Mouse (Mus musculus) erythroblast, adult 5-6 weeks (primary cell): ENCODE data around the gene Dyrk4. TPM values are rescaled to one million over a fixed set of nuclear protein-coding genes. Genes with fewer than 3 reads are reported as not detected.

Experiments
- ATAC-seq: replicated peaks from 2 replicates; pipeline ENCODE4 v1.8.0; 2016; ENCODE audit warnings: moderate number of reproducible peaks, mild to moderate bottlenecking, moderate TSS enrichment, inconsistent platforms; ENCODE audit not compliant: poor library complexity, low FRiP score, severe bottlenecking
- total RNA-seq, 2 experiments: library from RNA; stranded (forward) in 1 of 2; stranded (reverse) in 1 of 2; fragments of 150-400 nt in 1 of 2; fragments of 200-764, 138-1000 nt in 1 of 2; gene quantifications; 2 replicates each; pipeline versions ENCODE4 v1.2.3 to v1.2.4; 2015 to 2017; ENCODE audit warnings: low replicate concordance in 2 of 2

The Dyrk4 gene
- total RNA-seq (2015; ENCODE audit: low replicate concordance) = not detected in 2 replicates
- 0.60 TPM in 1 of 2 replicates, not detected in the other for total RNA-seq (2017; ENCODE audit: low replicate concordance)

DNA sequence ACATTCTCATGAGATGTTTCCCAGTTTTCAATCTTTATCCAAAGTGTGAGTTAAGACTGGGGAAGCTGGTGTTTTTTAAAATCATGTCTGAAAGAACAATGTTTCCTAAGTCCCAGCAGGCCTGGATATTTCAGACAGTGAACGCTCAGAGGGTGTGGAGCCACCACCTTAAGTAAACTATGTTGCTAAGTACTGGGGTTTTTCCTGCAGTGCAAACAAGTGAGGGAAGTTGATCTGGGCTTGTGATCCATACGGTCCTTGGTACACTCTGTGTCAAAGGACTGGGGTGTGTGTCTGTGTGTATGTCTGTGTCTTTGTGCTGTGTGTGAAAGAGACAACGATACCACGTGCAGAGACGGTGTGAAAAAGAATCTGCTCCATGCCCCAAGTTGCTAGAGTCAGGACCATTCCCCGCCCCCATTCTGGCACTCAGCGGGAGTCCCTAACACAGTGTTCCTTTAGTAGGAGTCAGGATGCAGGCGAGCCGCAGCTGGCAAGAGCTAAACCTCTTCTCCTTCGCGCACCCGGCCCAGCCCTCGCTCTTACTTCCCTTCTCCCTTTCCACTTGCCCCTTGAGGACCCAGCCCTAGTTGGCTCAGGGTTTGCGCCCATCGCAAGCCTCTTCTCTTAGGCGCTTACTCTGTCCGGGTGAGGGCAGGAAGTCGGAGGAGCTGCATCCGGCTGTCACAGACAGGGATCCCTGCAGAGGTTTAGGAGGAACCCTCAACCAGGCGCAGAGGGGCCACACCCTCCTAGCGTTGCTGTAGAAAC, at the start of gene Dyrk4:
Gene Dyrk4, minus strand, starts transcription at position 729 of the 771 bp plus-strand sequence.
- ATAC-seq = no peak

DNA sequence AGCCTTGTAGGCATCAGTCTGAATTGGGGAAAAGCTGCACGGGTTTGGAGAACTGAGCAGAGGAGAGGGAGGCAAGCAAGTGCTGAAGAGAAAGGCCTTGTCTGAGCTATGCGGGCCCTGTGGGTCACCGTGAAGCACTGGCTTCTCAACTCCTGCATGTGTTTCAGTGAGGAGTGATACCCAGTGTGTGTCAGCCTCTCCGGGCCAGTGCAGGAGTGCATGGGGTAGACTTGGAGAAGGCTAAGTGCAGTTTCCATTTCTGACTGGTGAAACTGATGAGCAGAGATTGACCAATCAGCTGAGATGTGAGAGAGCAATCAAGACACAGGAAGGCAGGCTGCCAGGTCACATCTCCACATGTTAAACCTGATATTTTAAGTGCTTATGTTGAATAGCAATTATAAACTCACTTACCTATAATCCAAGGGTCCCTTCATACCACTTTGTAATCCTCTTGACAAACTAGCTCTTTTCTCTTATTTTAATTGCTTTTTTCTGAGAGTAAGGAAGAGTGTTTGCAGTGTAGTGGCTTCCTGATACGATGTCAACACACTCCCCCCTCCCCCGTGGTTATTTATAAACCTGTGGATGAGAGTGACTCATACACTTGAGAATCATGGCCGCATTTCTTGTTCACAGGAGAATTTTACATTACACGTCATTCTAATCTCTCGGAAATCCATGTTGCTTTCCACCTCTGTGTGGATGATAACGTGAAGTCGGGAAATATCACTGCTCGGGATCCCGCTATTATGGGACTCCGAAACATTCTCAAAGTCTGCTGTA, 44.8 kb upstream of the Dyrk4 start:
- ATAC-seq = no peak

DNA sequence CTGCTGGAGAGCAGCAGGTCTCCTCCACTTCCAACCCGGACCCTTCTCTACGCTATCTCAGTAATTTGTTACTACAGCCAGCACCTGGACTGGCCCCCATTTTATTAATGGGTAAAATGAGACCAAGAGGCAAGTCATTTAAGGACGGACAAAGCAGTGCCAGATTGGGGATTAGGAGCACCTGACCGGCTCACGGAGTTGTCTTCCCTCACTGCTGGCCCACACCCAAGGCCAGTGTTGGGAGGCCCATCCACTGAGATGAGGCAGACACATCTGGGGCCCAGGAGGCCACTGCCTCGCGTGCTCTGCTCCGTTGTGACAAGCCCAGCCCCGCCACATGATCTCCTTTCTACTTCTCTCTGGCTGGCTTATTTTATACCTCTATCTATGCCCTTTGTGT, 41.8 kb upstream of the Dyrk4 start:
- no peak for ATAC-seq

DNA sequence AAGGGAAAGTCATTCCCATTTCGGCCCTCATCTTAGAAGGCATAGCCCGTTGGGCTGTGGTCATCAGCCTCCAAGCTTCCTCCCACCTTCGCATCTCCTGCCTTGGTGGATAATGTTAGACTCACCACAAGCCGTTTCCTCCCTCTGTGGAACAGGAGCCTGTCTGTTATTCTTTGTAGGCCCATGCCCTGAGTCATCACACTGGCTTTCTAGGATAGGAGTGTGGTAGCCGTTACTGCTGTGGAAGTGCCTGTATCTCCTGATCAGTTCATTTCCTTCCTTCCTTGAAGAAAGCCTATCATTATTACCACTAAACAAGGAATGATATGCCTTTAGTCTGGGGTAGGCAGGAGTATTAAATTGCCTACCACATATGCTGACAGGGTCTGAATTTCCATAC, 41.1 kb upstream of the Dyrk4 start:
- ATAC-seq = no peak

DNA sequence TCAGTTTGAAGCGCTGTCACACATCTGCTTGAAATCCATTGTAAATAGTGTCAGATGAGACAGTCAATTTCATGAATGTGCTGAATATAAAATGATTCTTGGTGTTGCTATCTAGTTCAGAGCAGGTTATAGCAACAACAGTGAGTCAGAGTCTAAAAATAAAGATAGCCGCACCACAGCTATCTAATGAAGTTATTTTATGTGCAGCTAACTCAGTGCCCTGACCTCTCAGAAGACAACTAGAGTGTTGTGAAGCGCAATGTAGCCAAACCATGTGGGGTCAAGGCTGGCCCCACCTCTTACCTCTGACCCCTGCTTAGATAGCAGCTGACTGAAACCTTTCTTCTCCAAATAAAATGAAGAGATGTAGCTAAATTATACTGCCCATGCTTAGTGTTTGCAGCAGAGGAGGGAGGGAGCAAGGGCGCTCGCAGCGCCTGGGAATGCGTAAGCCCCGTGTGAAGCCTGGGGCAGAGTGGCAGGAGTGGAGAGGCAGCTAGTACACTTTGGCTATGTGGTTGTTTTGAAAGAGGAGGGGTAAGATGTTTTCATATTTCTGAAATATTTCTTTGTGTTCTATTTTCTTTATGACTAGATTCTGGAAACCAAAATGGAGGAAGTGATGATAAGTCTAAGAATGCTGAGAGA, 39.9 kb upstream of the Dyrk4 start:
- ATAC-seq = no peak

DNA sequence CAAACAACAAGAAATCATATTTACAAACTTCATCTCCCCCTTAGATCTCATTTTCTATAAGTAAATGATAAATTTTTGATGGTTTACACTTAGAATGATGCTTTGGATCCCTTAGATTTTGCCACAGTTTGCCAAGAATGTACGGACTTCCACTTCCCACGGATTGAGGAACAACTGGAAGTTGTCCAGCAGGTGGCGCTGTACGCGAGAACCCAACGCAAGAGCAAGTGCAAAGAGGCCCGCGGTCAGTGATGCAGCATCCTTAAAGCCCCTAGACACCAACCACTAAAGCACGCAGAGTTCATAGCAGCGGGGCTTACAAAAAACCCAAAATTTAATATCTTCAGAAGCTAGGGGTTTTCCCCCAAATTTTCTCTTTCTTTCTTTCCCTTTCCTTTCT, 34.1 kb upstream of the Dyrk4 start:
- peak; percentile 82 for ATAC-seq

DNA sequence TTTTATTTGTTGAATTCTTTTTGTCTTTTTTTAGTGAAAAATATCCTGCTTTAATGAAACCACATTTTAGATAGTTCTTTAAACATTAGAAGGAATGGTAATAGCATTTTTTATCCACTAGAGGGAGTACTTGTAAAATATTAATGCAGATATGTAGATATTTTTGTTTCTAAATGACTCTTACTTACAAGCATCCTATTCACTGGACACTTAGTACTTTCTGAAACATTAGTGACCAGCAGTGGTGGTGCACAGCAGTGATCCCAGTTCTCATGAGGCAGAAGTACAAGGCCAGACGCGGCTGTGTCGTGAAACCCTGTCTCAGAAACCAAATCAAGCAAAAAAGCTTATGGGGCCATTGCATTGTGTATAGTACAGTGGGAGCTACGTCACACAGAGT, 26.7 kb upstream of the Dyrk4 start:
- ATAC-seq = no peak

DNA sequence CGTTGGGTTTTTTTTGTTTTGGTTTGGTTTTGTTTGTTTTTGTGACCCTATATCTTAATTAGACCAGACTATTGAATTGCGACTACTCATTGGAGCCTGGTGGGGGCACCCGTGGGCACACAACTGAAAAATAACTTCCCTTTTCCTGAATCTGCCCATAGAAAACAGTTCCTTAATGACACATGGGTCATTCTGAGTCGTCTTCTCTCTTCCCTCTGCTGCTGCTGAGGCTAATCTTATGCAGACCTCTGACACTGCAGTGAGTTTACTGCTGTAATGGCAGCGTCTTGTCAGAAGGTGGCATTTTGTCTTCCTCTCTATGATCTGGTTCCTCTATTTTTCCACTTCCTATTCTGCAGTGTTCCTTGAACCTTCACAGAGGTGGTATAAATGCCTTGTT, 18.8 kb upstream of the Dyrk4 start:
- ATAC-seq = peak; percentile 39

DNA sequence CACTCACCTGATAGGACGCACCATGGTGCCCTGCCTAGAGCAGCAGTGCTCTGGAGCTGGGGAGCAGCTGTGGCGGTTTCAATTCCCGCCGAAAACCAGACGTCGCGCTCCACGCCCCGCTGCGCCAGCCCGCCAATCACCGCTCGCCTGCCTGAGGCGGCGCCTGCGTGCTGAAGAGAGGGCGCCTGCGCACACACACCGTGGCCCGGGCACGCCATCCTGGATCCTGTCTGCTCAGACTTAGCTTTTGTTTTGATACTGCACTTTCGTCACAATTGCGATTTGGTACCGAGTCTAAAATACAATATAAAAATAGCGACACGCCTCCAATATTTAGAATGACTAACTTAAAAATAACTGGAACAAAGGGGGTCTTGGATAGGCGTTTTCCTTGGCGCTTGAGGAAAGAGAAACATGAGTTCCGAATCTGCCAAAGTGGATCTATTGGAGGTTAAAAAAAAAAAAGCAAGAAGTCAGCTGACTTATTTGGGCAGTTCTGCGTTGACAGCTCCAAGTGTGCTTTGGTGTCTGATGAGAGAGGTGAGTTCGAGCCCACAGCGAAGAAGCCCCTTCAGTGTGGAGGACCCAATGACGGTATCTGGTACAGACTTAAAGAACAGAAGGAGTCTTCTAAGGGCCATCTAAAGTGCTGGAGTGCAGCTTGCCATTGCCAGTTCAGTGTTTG, 18.0 kb upstream of the Dyrk4 start, which contains the start of the genes Rad51ap1 and D6Wsu163e:
Gene Rad51ap1, minus strand, starts transcription at position 101 of the 685 bp plus-strand sequence.
Gene D6Wsu163e, plus strand, starts transcription at position 476 of the 685 bp plus-strand sequence.
- ATAC-seq = peak; percentile 94

DNA sequence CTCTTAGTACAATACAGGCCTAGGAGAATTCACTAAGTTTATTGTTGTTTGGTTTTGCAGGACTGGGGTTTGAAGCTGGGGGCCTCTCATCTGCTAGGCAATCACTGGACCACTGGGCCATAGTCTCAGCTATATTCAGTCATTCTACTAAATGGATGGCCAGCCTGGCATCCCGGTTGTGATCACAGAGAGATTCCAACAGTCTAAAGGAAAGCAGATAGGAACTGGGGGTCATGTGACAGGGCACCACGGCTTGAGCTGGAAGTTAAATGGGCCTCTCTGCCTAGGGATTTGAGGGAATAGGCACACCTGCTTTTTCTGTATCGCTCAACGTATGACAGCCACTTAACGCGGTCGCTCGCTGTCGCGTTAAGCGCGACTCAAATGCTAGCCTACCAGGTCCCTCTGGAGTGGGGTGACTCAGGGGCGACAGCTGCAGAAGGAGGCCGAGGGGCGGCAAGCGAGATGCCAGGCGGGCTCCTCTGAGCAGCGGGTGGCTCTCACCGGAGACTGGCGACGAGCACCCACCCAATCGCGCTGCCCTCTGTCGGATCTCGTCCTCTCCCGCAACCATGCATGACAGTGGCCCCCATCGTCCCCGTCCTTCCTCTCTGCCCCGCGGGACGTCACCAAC, 17.3 kb upstream of the Dyrk4 start:
- ATAC-seq = peak; percentile 6; the same call in 1 of the 2 replicates

DNA sequence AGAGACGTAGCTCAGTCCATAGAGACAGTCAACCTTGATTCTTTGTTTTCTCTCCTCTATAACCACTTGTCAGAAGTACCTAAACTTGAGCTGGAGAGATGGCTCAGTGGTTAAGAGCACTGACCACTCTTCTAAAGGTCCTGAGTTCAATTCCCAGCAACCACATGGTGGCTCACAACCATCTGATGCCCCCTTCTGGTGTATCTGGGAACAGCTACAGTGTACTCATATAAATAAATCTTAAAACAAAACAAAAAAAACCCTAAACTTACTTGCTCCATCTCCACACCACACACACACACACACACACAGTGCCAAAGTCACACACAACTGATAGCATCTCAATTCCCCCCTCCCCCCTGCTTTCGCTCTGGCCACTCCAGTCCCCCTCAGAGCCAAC, 16.4 kb upstream of the Dyrk4 start:
- no peak for ATAC-seq

DNA sequence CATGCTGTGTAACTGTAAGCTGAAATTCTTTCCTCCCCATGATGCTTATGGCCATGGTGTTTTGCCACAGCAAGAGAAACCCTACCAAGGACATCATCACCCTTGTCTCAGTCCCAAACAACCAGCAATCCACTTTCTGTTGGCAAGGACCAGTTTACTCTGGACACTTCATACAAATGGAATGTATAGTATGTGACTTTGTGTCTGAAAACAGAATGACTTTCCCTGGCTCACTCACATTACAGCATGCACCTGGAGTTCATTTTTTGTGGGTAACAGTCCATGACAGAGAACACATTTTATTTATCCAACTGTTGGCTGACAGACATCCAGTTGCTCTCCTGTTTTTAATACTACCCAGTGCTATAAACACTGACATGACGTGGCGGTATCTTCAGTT, 11.3 kb upstream of the Dyrk4 start:
- ATAC-seq = no peak

DNA sequence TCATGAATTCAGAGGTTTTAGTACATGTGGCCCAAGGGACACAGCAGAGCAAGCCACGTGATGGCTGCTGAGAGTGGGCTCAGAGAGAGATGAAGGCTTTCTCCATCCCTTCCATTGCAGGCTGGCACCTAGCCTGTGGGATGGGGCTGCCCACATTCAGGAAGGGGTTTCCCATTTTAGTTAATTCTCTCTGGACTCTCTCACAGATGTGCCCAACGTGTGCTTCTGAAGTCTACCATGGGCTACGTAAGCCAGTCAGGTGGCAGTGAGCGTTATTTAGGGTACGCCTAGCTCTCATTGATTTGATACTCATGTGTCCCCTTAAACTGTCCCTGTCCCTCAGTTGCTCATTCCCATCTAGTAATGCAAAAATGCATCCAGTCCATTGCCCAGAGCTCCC, 6.7 kb downstream of the Dyrk4 start:
- ATAC-seq = no peak

DNA sequence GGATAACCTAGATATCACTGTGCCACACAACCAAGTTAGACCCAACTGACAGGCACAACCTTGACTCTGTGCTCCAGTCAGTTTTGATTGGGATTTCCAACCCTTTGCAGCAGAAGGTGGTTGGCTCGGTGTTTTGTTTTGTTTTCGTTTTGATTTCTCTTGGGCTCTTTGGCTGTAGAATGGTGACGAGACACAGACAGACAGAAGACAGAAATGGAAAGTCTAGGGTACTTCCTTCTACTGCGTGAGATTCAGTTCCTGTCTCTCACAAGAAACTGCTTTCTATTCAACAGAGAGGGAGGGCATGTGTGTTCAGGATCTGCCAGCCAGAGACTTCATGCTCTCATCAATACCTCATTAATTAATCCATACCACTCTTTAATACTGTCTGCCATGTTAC, 10.9 kb downstream of the Dyrk4 start:
- ATAC-seq = no peak

DNA sequence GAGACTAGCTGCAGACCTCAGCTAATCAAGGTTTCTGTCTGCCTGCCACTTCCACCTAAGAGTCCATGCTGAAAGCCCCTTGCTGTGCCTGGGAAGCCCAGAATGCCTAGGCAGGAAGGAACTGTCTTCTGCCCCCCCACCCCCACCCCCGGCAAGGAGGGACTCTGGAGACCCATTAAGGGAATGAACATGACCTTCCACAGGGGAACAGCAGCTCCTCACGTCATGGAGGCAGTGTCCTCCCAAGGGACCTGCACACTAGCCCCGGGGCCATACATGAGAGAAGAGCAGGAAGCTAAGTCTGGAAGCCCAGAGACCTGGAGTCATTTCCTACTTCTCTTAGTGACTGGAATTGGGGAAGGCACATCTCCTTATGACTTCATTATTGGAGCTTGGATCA, 13.8 kb downstream of the Dyrk4 start:
- no peak for ATAC-seq

DNA sequence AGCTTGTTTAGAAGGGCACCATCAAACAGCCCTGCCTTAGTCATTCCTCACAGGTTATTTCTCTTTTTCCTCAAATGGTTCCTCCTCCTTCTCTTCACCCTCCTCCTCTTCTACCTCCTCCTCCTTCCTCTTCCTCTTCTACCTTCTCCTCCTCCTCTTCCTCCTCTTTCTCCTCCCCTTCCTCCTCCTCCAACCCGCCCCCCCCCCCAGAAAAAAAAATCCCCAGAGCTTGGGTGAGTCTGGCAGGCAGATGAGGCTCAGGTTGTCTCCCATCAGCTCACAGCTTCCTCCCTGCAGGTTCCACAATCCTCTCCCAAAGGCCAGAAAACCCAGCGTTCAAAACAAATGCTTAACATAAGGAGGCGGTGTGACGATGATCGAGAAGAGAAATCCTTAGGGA, 14.3 kb downstream of the Dyrk4 start:
- ATAC-seq = no peak

DNA sequence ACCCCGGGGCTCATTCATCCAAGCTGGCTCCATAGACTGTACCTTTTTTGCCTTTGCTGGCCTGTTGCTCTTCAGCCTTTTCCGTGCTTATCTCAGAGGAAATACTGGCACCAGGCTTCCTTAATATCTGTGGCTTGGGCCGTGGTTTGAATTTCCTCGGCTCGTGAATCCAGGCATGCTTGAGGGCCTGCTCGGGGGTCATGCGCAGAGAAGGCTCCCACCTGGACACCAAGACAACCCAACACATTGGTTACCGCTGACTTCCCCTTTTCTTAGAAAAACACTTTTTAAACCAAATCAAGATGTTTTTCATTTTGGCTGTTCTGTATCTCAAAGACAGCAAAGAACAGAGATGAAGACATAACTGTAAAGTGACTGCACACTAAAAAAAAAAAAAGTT, 44.5 kb downstream of the Dyrk4 start:
- no peak for ATAC-seq

DNA sequence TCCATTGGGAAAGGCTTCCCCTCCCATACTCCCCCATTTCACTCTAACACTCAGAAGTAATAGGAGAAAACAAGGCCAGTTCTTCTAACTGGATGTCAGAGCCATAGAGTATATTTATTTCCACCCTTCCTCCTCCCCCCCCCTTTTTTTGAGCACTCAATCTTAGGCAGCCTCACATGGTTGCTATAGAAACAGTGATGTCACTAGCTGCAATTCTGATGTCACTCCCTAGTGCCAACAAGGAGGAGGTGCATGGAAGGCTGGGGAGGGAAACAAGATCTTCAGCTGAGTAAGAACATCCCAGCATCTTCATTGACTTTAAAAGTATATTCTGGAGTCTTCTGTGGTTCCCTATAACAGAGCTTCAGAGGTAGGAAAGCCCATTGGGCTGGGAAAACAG, 68.8 kb downstream of the Dyrk4 start, which contains the start of gene Akap3:
Gene Akap3, plus strand, starts transcription at position 218 of the 400 bp plus-strand sequence.
- ATAC-seq = no peak
